ENCODE assay signal across 14 mouse cellular contexts in genomic region chr5:43237238-43237637, GRCm38 (mm10). TPM values are rescaled to one million over a fixed set of nuclear protein-coding genes. Genes with fewer than 3 reads are reported as not detected.
DNase-seq lines count a peak whose midpoint lies in the region; ATAC-seq lines count a peak whose summit lies in the region.
"Had no signal": no experiment of that assay in that cellular context is flagged by ENCODE, and none has a peak within 500 bp of the region (broad histone marks: within the 10 kb centered on the region; RNA-seq: fewer than 3 reads in every experiment).

No protein-coding gene starts in this region.

- peak overlapping the region; percentile 70 for H3K4me2 ChIP-seq in hindbrain, embryonic 13.5 days
- H3K4me2 ChIP-seq in forebrain, embryonic 15.5 days (replicated peaks) = peak overlapping the region; percentile 59
- H3K4me2 ChIP-seq in midbrain, embryonic 14.5 days (ENCODE audit: low read length) = peak overlapping the region; percentile 85
- no peak overlapping the region for H3K4me2 ChIP-seq in kidney, embryonic 16.5 days (replicated peaks; ENCODE audit: low read depth, low read length)
- H3K4me2 ChIP-seq: embryonic facial prominence, embryonic 12.5 days had no signal

- 57% methylated on average over 12 of the region's 12 CpGs for WGBS in hindbrain, embryonic 13.5 days
- WGBS in hindbrain, embryonic 10.5 days = 66% methylated on average over 12 of the region's 12 CpGs
- 60% methylated on average over 12 of the region's 12 CpGs for WGBS in forebrain, embryonic 15.5 days
- WGBS in midbrain, embryonic 14.5 days = 51% methylated on average over 12 of the region's 12 CpGs
- WGBS in kidney, embryonic 16.5 days = 71% methylated on average over 12 of the region's 12 CpGs

- H3K9ac ChIP-seq in hindbrain, embryonic 13.5 days = peak overlapping the region; percentile 72
- no peak overlapping the region for H3K9ac ChIP-seq in forebrain, embryonic 15.5 days (replicated peaks)
- peak overlapping the region; percentile 39 for H3K9ac ChIP-seq in midbrain, embryonic 14.5 days (replicated peaks; ENCODE audit: low read length)
- no peak overlapping the region for H3K9ac ChIP-seq in kidney, embryonic 16.5 days (replicated peaks; ENCODE audit: low read length)
- H3K9ac ChIP-seq: embryonic facial prominence, embryonic 12.5 days had no signal

- H3K4me1 ChIP-seq in hindbrain, embryonic 13.5 days (replicated peaks) = peaks cover 32% of the 10 kb centered on the region
- peaks cover 12% of the 10 kb centered on the region for H3K4me1 ChIP-seq in hindbrain, embryonic 10.5 days (replicated peaks)
- H3K4me1 ChIP-seq in forebrain, embryonic 15.5 days = peaks cover 18% of the 10 kb centered on the region
- peaks cover 14% of the 10 kb centered on the region for H3K4me1 ChIP-seq in midbrain, embryonic 14.5 days (ENCODE audit: control insufficient read depth, insufficient read depth, low read length)
- H3K4me1 ChIP-seq in kidney, embryonic 16.5 days (ENCODE audit: insufficient read depth, low read length) = peaks cover 3% of the 10 kb centered on the region; the same call in 1 of the 2 replicates

- peak overlapping the region; percentile 98 for H3K4me3 ChIP-seq in hindbrain, embryonic 13.5 days
- H3K4me3 ChIP-seq in hindbrain, embryonic 10.5 days = no peak overlapping the region
- peak overlapping the region; percentile 19; the same call in 1 of the 2 replicates for H3K4me3 ChIP-seq in forebrain, embryonic 15.5 days
- H3K4me3 ChIP-seq in midbrain, embryonic 14.5 days (replicated peaks; ENCODE audit: low read depth, low read length) = peak overlapping the region; percentile 98
- no peak overlapping the region for H3K4me3 ChIP-seq in kidney, embryonic 16.5 days (ENCODE audit: low read length)
- H3K4me3 ChIP-seq: embryonic facial prominence, embryonic 12.5 days; limb, embryonic 10.5 days had no signal

- H3K36me3 ChIP-seq in hindbrain, embryonic 13.5 days = peaks cover 4% of the 10 kb centered on the region; the same call in 1 of the 2 replicates
- H3K36me3 ChIP-seq in hindbrain, embryonic 10.5 days = no peaks in the 10 kb centered on the region
- H3K36me3 ChIP-seq in forebrain, embryonic 15.5 days = no peaks in the 10 kb centered on the region
- H3K36me3 ChIP-seq in midbrain, embryonic 14.5 days (ENCODE audit: control insufficient read depth, insufficient read depth, low read length) = peaks cover 5% of the 10 kb centered on the region; the same call in 1 of the 2 replicates
- no peaks in the 10 kb centered on the region for H3K36me3 ChIP-seq in kidney, embryonic 16.5 days (ENCODE audit: insufficient read depth, low read length)
- H3K36me3 ChIP-seq: embryonic facial prominence, embryonic 12.5 days; limb, embryonic 10.5 days had no signal

- no peaks in the 10 kb centered on the region for H3K9me3 ChIP-seq in hindbrain, embryonic 13.5 days
- H3K9me3 ChIP-seq in hindbrain, embryonic 10.5 days = no peaks in the 10 kb centered on the region
- H3K9me3 ChIP-seq in forebrain, embryonic 15.5 days = no peaks in the 10 kb centered on the region
- no peaks in the 10 kb centered on the region for H3K9me3 ChIP-seq in midbrain, embryonic 14.5 days (ENCODE audit: control insufficient read depth, low read length)
- H3K9me3 ChIP-seq in kidney, embryonic 16.5 days (ENCODE audit: low read length) = no peaks in the 10 kb centered on the region
- H3K9me3 ChIP-seq: embryonic facial prominence, embryonic 12.5 days; limb, embryonic 10.5 days had no signal

- no peak for ATAC-seq in hindbrain, embryonic 13.5 days (ENCODE audit: low FRiP score)
- ATAC-seq in forebrain, embryonic 15.5 days (replicated peaks) = no peak
- no peak for ATAC-seq in midbrain, embryonic 14.5 days (ENCODE audit: low FRiP score, low TSS enrichment)
- ATAC-seq in kidney, embryonic 16.5 days (ENCODE audit: low FRiP score, low TSS enrichment) = no peak
- ATAC-seq: inflammation-experienced regulatory T-cells, adult 6 months had no signal

- DNase-seq in cerebellum, postnatal 36 days = peak; percentile 13 to 47
- no peak for DNase-seq in cerebellum, adult 9-11 months
- DNase-seq in hindbrain, embryonic 10.5 days (ENCODE audit: low spot score) = no peak
- peak; percentile 44 for DNase-seq in midbrain, embryonic 14.5 days
- no peak for DNase-seq in urinary bladder, adult 2 months (ENCODE audit: low spot score)
- DNase-seq: B cell, adult 2 months; kidney, postnatal 36 days; lung, adult 18-20 months had no signal

- no peaks in the 10 kb centered on the region for H3K27me3 ChIP-seq in hindbrain, embryonic 13.5 days
- H3K27me3 ChIP-seq in hindbrain, embryonic 10.5 days (ENCODE audit: insufficient read depth, poor library complexity, severe bottlenecking) = peaks cover 4% of the 10 kb centered on the region; the same call in 1 of the 2 replicates
- no peaks in the 10 kb centered on the region for H3K27me3 ChIP-seq in forebrain, embryonic 15.5 days
- no peaks in the 10 kb centered on the region for H3K27me3 ChIP-seq in midbrain, embryonic 14.5 days (ENCODE audit: control insufficient read depth, insufficient read depth, low read length)
- H3K27me3 ChIP-seq in kidney, embryonic 16.5 days (ENCODE audit: insufficient read depth, low read length) = peaks cover 6% of the 10 kb centered on the region; the same call in 1 of the 2 replicates

- no peak overlapping the region for H3K27ac ChIP-seq in hindbrain, embryonic 13.5 days
- no peak overlapping the region for H3K27ac ChIP-seq in hindbrain, embryonic 10.5 days
- H3K27ac ChIP-seq in forebrain, embryonic 15.5 days (replicated peaks) = no peak overlapping the region
- H3K27ac ChIP-seq in midbrain, embryonic 14.5 days (replicated peaks; ENCODE audit: low read depth, low read length) = no peak overlapping the region
- no peak overlapping the region for H3K27ac ChIP-seq in kidney, embryonic 16.5 days (ENCODE audit: low read length)
- H3K27ac ChIP-seq: embryonic facial prominence, embryonic 12.5 days; limb, embryonic 10.5 days had no signal

RNA-seq across cellular contexts. Expression of gene Cpeb2, which starts 4.3 kb away (rescaled TPM):
- polyA plus RNA-seq in hindbrain, embryonic 13.5 days (2015; fragmentation: Nextera tagmentation; extraction: Ambion mirVana) = 13.9 and 14.2 TPM in 2 replicates
- polyA plus RNA-seq in hindbrain, embryonic 10.5 days (2016; fragmentation: Nextera tagmentation; extraction: Ambion mirVana) = 2.3 and 3.4 TPM in 2 replicates
- polyA plus RNA-seq in forebrain, embryonic 15.5 days (2015; fragmentation: Nextera tagmentation; extraction: Ambion mirVana) = 6.6 and 7.3 TPM in 2 replicates
- 20.6 and 23.1 TPM in 2 replicates for polyA plus RNA-seq in midbrain, embryonic 14.5 days (2014; fragmentation: Nextera tagmentation; extraction: Ambion mirVana)
- 1.4 and 1.5 TPM in 2 replicates for polyA plus RNA-seq in kidney, embryonic 16.5 days (2015; fragmentation: Nextera tagmentation; extraction: Ambion mirVana)
- 21.2 and 22.5 TPM in 2 replicates for polyA plus RNA-seq in urinary bladder, adult 2 months (2012; rRNA removed)

Comparison
In these comparisons a context has a peak if more than half of its experiments do, and no peak if none do; other contexts are left out.
1. DNase-seq: peak in cerebellum, postnatal 36 days (2 of 2) and midbrain, embryonic 14.5 days (single experiment); none in cerebellum, adult 9-11 months (single experiment), hindbrain, embryonic 10.5 days (single experiment) and urinary bladder, adult 2 months (single experiment).
2. H3K4me3 ChIP-seq: peak in hindbrain, embryonic 13.5 days (single experiment), forebrain, embryonic 15.5 days (single experiment) and midbrain, embryonic 14.5 days (single experiment); none in hindbrain, embryonic 10.5 days (single experiment) and kidney, embryonic 16.5 days (single experiment).
3. H3K9ac ChIP-seq: peak in hindbrain, embryonic 13.5 days (single experiment) and midbrain, embryonic 14.5 days (single experiment); none in forebrain, embryonic 15.5 days (single experiment) and kidney, embryonic 16.5 days (single experiment).